Mouse (Mus musculus): ENCODE data around the gene Pbx2. TPM values are rescaled to one million over a fixed set of nuclear protein-coding genes. Genes with fewer than 3 reads are reported as not detected.

The Pbx2 gene
- total and polyA plus RNA-seq, 2 experiments from 2014 or later, result 7.5 to 63.1 TPM

GRCm38 (mm10) chr17:34630761-34631301, 39.8 kb downstream of the Pbx2 start:
- Histone ChIP-seq H3K36me3 (ENCODE audit: insufficient read depth, low read length) (no peaks in the 10 kb centered on the region), H3K4me3 (ENCODE audit: low read length) (peak overlapping the region; percentile 55), H3K9ac (replicated peaks; ENCODE audit: low read length) (peak overlapping the region; percentile 46), H3K9me3 (ENCODE audit: low read length) (no peaks in the 10 kb centered on the region), H3K27ac (peak overlapping the region; percentile 8; the same call in 1 of the 2 replicates), H3K4me1 (ENCODE audit: insufficient read depth, low read length) (peaks cover 44% of the 10 kb centered on the region), H3K4me2 (ENCODE audit: low read depth, low read length) (peak overlapping the region; percentile 98), H3K27me3 (ENCODE audit: insufficient read depth, low read length) (no peaks in the 10 kb centered on the region)
- WGBS, result 3% methylated on average over 44 of the region's 48 CpGs
- DNase-seq (ENCODE audit: low spot score), result no peak
- no peak for TF ChIP-seq CTCF (IDR thresholded peaks at IDR 0.05; ENCODE audit: low read depth)
- no peak for ATAC-seq

DNA sequence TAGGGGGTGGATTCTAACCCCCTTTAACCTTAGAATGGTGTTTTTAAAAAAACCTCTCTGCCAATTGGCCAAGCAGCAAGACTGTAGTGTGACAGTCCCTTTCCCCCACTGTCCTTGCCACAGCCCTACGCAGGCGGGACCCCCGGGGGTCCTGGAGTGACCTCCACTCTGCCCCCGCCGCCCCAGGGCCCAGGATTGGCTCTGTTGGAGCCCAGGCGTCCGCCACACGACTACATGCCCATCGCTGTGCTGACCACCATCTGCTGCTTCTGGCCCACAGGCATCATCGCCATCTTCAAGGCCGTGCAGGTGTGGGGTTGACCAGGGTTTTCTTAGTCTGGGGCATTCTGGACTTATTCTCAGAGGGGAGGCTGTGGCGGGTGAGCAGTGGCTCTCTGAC, 40.6 kb downstream of the Pbx2 start:
- Histone ChIP-seq H3K4me3 (ENCODE audit: low read length) (peak overlapping the region; percentile 55), H3K36me3 (ENCODE audit: insufficient read depth, low read length) (no peaks in the 10 kb centered on the region), H3K4me2 (ENCODE audit: low read depth, low read length) (peak overlapping the region; percentile 98), H3K9me3 (ENCODE audit: low read length) (no peaks in the 10 kb centered on the region), H3K27me3 (ENCODE audit: insufficient read depth, low read length) (no peaks in the 10 kb centered on the region), H3K9ac (replicated peaks; ENCODE audit: low read length) (peak overlapping the region; percentile 44), H3K27ac (peak overlapping the region; percentile 11; the same call in 1 of the 2 replicates), H3K4me1 (ENCODE audit: insufficient read depth, low read length) (peaks cover 39% of the 10 kb centered on the region)
- WGBS, result 8% methylated on average over 12 of the region's 12 CpGs
- TF ChIP-seq CTCF (IDR thresholded peaks at IDR 0.05; ENCODE audit: low read depth), result no peak
- no peak for DNase-seq (ENCODE audit: low spot score)
- no peak for ATAC-seq

DNA sequence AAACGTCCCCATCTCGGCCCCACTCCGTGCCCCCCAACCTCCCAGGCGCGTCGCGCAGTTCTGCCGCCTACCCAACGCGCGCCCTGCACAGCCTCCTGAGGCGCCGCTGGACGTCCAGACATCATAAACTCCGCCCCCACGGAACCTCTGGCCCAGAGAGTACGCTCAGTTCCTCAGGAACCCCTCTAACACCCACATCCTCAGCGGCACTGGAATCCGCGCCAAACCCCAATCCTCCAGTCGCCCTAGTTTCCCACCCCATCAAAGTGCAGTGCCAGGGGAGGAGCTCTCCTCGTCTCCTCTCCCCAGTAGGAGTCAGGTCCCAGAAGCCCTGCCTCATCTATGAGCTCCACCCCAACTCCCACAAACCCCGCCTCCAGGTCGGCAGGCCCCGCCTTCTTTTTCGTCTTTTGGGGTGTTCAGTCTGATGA, 41.2 kb downstream of the Pbx2 start:
- TF ChIP-seq CTCF (IDR thresholded peaks at IDR 0.05; ENCODE audit: low read depth), result no peak
- DNase-seq (ENCODE audit: low spot score) (peak; percentile 60), ATAC-seq (peak; percentile 30; the same call in 1 of the 2 replicates)
- H3K4me3 ChIP-seq (ENCODE audit: low read length), result peak overlapping the region; percentile 55
- peak overlapping the region; percentile 98 for H3K4me2 ChIP-seq (ENCODE audit: low read depth, low read length)
- H3K9me3 ChIP-seq (ENCODE audit: low read length), result no peaks in the 10 kb centered on the region
- H3K27ac ChIP-seq, result peak overlapping the region; percentile 11; the same call in 1 of the 2 replicates
- peak overlapping the region; percentile 44 for H3K9ac ChIP-seq (replicated peaks; ENCODE audit: low read length)
- no peaks in the 10 kb centered on the region for H3K27me3 ChIP-seq (ENCODE audit: insufficient read depth, low read length)
- H3K4me1 ChIP-seq (ENCODE audit: insufficient read depth, low read length), result peaks cover 39% of the 10 kb centered on the region
- WGBS, result 4% methylated on average over 26 of the region's 26 CpGs
- H3K36me3 ChIP-seq (ENCODE audit: insufficient read depth, low read length), result no peaks in the 10 kb centered on the region

DNA sequence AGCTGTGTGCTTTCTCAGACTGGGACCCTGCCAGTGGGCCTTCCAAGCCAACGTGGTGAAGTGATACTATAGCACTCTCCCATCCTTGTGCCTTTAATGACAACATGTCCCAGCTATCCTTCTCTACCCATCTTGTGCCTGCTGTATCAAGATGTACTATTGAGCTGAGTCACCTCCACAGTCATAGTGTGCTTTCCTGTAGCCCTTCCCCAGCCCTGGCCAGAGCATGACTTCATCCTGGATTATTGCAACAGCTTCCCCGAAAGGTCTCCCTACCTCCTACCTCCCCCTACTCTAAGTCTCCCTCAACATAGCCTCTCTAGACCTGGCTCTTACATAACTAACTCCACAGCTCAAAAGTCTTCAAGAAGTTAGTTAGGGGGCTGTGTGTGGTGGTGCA, 44.6 kb downstream of the Pbx2 start:
- Histone ChIP-seq H3K27ac (no peak overlapping the region), H3K4me1 (ENCODE audit: insufficient read depth, low read length) (peaks cover 11% of the 10 kb centered on the region), H3K4me2 (ENCODE audit: low read depth, low read length) (no peak overlapping the region), H3K9ac (replicated peaks; ENCODE audit: low read length) (no peak overlapping the region), H3K9me3 (ENCODE audit: low read length) (no peaks in the 10 kb centered on the region), H3K4me3 (ENCODE audit: low read length) (no peak overlapping the region), H3K36me3 (ENCODE audit: insufficient read depth, low read length) (no peaks in the 10 kb centered on the region), H3K27me3 (ENCODE audit: insufficient read depth, low read length) (no peaks in the 10 kb centered on the region)
- WGBS, result 70% methylated on average over 2 of the region's 2 CpGs
- no peak for DNase-seq (ENCODE audit: low spot score)
- no peak for TF ChIP-seq CTCF (IDR thresholded peaks at IDR 0.05; ENCODE audit: low read depth)
- no peak for ATAC-seq

DNA sequence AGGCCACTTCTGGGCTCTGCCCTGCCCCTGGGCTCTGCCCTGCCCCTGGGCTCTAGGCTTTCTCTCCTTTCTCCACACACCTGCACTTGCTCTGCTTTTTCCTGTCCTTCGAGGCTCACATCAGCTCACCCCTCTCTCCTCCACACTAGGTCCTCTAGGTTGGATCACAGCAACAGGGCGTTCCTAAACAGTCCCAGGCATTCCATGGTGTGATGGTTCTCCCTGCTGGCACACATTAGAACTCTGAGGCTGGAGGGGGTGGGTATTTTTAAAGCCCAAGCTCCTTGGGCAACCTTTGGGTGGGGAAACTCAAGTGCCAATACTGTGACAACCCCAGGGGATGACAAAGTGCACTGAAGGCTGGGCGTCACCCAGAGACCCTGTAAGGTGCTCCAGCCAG, 46.4 kb downstream of the Pbx2 start:
- Histone ChIP-seq H3K4me2 (ENCODE audit: low read depth, low read length) (no peak overlapping the region), H3K27me3 (ENCODE audit: insufficient read depth, low read length) (no peaks in the 10 kb centered on the region), H3K4me3 (ENCODE audit: low read length) (no peak overlapping the region), H3K9me3 (ENCODE audit: low read length) (no peaks in the 10 kb centered on the region), H3K27ac (no peak overlapping the region), H3K4me1 (ENCODE audit: insufficient read depth, low read length) (peaks cover 6% of the 10 kb centered on the region), H3K36me3 (ENCODE audit: insufficient read depth, low read length) (no peaks in the 10 kb centered on the region), H3K9ac (replicated peaks; ENCODE audit: low read length) (no peak overlapping the region)
- 71% methylated on average over 3 of the region's 3 CpGs for WGBS
- no peak for ATAC-seq
- DNase-seq (ENCODE audit: low spot score), result no peak
- TF ChIP-seq CTCF (IDR thresholded peaks at IDR 0.05; ENCODE audit: low read depth), result no peak

DNA sequence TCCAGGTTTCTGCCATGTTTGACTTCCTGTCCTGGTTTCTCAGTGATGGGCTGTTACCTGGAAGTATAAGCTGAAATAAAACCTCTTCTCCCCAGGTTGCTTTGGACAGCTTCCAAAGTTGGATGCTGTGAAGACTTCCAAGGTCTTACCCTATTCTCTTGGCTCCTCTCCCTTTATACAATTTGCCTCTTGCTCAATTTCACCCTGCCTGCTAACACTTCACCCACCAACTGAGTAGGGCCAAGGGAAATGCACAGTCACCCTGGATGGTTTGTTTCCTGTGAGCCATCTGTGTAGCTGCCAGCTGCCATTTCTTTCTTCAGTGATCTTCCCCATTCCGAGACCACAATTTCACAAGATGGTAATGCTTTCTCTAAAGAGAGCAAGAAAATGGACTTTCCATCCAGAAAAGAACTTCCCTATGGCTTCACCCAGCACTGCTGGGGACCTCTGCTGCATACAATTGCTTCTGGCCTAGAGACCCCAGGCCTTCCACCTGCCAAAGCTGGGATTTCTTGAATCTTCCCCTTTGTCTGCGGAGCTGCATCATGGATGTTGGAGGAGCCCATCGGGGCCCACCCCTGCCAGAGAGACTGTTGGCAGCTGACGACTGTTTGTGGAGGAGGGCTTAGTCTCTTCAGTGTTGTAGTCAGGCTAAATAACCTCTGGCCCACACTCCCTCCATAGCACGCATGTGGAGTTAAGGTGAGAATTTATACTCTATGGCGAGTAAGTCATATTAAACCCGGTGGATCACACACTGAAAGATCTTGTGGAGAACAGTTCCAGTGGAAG, 48.6 kb downstream of the Pbx2 start:
- Histone ChIP-seq H3K4me2 (ENCODE audit: low read depth, low read length) (no peak overlapping the region), H3K27me3 (ENCODE audit: insufficient read depth, low read length) (no peaks in the 10 kb centered on the region), H3K4me3 (ENCODE audit: low read length) (no peak overlapping the region), H3K36me3 (ENCODE audit: insufficient read depth, low read length) (no peaks in the 10 kb centered on the region), H3K9ac (replicated peaks; ENCODE audit: low read length) (no peak overlapping the region), H3K4me1 (ENCODE audit: insufficient read depth, low read length) (peaks cover 9% of the 10 kb centered on the region), H3K27ac (peak overlapping the region; percentile 77; the same call in 1 of the 2 replicates), H3K9me3 (ENCODE audit: low read length) (no peaks in the 10 kb centered on the region)
- ATAC-seq (no peak), DNase-seq (ENCODE audit: low spot score) (no peak)
- no peak for TF ChIP-seq CTCF (IDR thresholded peaks at IDR 0.05; ENCODE audit: low read depth)
- WGBS, result 79% methylated on average over 7 of the region's 7 CpGs
